Mouse (Mus musculus): ENCODE data around the gene 1700028P14Rik. TPM values are rescaled to one million over a fixed set of nuclear protein-coding genes. Genes with fewer than 3 reads are reported as not detected.

Gene 1700028P14Rik
- polyA plus RNA-seq (2014; fragmentation: Nextera tagmentation; extraction: Ambion mirVana), result not detected in 2 replicates

DNA sequence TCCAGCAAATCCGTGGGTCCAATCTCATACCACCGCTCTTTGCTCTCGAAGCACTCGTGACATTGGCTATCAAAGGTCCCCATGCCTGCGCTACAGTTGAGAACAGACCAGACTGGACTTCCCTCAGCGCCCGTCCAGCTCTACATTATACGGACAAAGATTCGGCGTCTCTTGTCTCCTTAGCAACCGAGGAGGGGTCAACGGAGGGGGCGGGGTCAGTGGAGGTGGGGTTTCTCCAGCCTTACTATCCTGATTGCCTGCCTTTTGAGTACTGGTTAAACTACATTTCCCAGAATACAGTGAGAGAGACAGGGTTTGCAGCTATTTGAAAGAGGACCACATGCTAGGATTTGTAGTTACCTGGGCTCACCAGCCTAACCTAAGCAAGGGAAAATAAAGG lies at the start of gene 1700028P14Rik:
Gene 1700028P14Rik (minus strand): TSS at position 169 of the 400 bp plus-strand sequence.
- no peaks in the 10 kb centered on the region for H3K36me3 ChIP-seq (ENCODE audit: control insufficient read depth, insufficient read depth, low read length)
- ATAC-seq (replicated peaks; ENCODE audit: low FRiP score) (peak; percentile 31; the same call in 1 of the 2 replicates), DNase-seq (ENCODE audit: low spot score) (peak; percentile 58)
- H3K4me2 ChIP-seq, result peak within 1 kb of the TSS; percentile 0; the same call in 1 of the 2 replicates
- no peak within 1 kb of the TSS for H3K9ac ChIP-seq (ENCODE audit: low read depth, low read length)
- 6% methylated on average over 13 of the region's 13 CpGs for WGBS
- H3K27ac ChIP-seq (ENCODE audit: low read depth, low read length), result no peak within 1 kb of the TSS
- no peaks in the 10 kb centered on the region for H3K9me3 ChIP-seq (ENCODE audit: control insufficient read depth, low read length)
- no peak within 1 kb of the TSS for H3K4me3 ChIP-seq (ENCODE audit: low read depth, low read length)
- no peaks in the 10 kb centered on the region for H3K27me3 ChIP-seq (replicated peaks; ENCODE audit: control insufficient read depth, insufficient read depth, low read length)
- H3K4me1 ChIP-seq (replicated peaks; ENCODE audit: control insufficient read depth, insufficient read depth, low read length), result no peaks in the 10 kb centered on the region

DNA sequence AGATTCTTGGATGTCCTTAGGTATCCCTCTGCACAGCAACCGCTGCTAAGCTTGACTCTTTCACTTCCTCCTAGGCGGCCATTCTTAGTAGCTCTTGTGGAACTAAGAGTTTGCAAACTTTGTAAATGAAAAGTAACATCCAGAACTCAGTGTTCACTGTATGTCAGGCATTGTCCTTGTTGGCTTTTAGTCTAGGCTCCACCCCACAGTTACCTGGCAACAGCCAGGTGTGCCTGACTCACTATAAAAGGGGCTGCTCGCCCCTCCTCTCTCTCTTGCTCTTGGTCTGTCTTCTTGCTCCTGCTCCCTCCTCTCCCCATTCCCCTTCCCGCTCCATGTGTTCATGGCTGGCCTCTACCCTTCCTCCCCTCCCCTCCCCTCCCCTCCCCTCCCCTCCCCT lies 46.5 kb upstream of the 1700028P14Rik start:
- WGBS, result 85% methylated on average over 4 of the region's 4 CpGs
- Histone ChIP-seq H3K36me3 (ENCODE audit: control insufficient read depth, insufficient read depth, low read length) (peaks cover 18% of the 10 kb centered on the region; the same call in 1 of the 2 replicates), H3K9ac (ENCODE audit: low read depth, low read length) (no peak overlapping the region), H3K9me3 (ENCODE audit: control insufficient read depth, low read length) (no peaks in the 10 kb centered on the region), H3K27me3 (replicated peaks; ENCODE audit: control insufficient read depth, insufficient read depth, low read length) (no peaks in the 10 kb centered on the region), H3K27ac (ENCODE audit: low read depth, low read length) (no peak overlapping the region), H3K4me1 (replicated peaks; ENCODE audit: control insufficient read depth, insufficient read depth, low read length) (no peaks in the 10 kb centered on the region), H3K4me3 (ENCODE audit: low read depth, low read length) (no peak overlapping the region), H3K4me2 (no peak overlapping the region)
- DNase-seq (ENCODE audit: low spot score) (no peak), ATAC-seq (replicated peaks; ENCODE audit: low FRiP score) (no peak)

DNA sequence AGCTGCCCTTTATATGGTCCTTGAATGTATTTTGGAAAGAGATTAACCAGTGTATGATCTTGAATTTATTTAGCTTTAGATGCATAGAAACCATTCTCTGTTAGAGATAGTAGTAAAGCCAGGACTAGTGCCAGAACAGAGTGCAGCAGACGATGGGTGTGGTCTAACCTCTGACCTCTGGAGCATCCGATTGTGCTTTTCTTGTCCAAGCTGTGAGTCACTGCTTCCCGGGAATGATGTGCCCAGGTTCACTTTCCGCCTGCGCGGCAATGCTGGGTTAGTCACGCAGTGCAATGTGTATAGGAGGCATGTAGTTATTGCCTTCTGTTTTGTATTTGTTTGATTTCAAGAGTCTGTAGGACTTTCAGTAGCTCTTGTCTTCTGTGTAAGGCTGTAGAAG lies 45.8 kb upstream of the 1700028P14Rik start:
- Histone ChIP-seq H3K9me3 (ENCODE audit: control insufficient read depth, low read length) (no peaks in the 10 kb centered on the region), H3K4me1 (replicated peaks; ENCODE audit: control insufficient read depth, insufficient read depth, low read length) (no peaks in the 10 kb centered on the region), H3K9ac (ENCODE audit: low read depth, low read length) (no peak overlapping the region), H3K36me3 (ENCODE audit: control insufficient read depth, insufficient read depth, low read length) (peaks cover 18% of the 10 kb centered on the region; the same call in 1 of the 2 replicates), H3K27ac (ENCODE audit: low read depth, low read length) (no peak overlapping the region), H3K4me3 (ENCODE audit: low read depth, low read length) (no peak overlapping the region), H3K27me3 (replicated peaks; ENCODE audit: control insufficient read depth, insufficient read depth, low read length) (no peaks in the 10 kb centered on the region), H3K4me2 (no peak overlapping the region)
- 90% methylated on average over 7 of the region's 7 CpGs for WGBS
- DNase-seq (ENCODE audit: low spot score), result no peak
- ATAC-seq (replicated peaks; ENCODE audit: low FRiP score), result no peak

DNA sequence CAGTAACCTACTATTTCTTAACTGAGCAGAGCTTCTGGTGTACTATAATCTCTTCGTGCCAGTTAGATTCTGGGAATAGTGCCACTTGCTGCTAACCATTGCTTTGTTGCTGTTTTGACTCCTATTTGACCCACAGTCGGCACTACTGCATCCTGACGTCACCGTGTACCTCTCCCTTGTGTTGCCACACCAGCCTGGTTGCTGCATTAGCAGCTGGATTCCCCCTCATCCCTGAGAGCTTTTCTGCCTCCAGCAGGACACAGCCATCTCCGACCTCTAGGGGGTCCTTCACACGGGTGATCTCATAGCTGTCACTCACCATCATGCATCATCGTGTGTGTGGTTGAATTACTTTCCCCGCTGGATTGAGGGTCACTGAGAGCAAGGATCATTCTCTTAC lies 45.2 kb upstream of the 1700028P14Rik start:
- Histone ChIP-seq H3K9ac (ENCODE audit: low read depth, low read length) (no peak overlapping the region), H3K4me1 (replicated peaks; ENCODE audit: control insufficient read depth, insufficient read depth, low read length) (no peaks in the 10 kb centered on the region), H3K36me3 (ENCODE audit: control insufficient read depth, insufficient read depth, low read length) (peaks cover 18% of the 10 kb centered on the region; the same call in 1 of the 2 replicates), H3K27me3 (replicated peaks; ENCODE audit: control insufficient read depth, insufficient read depth, low read length) (no peaks in the 10 kb centered on the region), H3K4me3 (ENCODE audit: low read depth, low read length) (no peak overlapping the region), H3K9me3 (ENCODE audit: control insufficient read depth, low read length) (no peaks in the 10 kb centered on the region), H3K27ac (ENCODE audit: low read depth, low read length) (no peak overlapping the region), H3K4me2 (no peak overlapping the region)
- ATAC-seq (replicated peaks; ENCODE audit: low FRiP score) (no peak), DNase-seq (ENCODE audit: low spot score) (no peak)
- 83% methylated on average over 8 of the region's 8 CpGs for WGBS

- ATAC-seq (replicated peaks; ENCODE audit: low FRiP score), result no peak
- Histone ChIP-seq H3K4me1 (replicated peaks; ENCODE audit: control insufficient read depth, insufficient read depth, low read length) (no peaks in the 10 kb centered on the region; the same call in 1 of the 2 replicates), H3K36me3 (ENCODE audit: control insufficient read depth, insufficient read depth, low read length) (peaks cover 12% of the 10 kb centered on the region; the same call in 1 of the 2 replicates), H3K4me3 (ENCODE audit: low read depth, low read length) (no peak overlapping the region), H3K9me3 (ENCODE audit: control insufficient read depth, low read length) (no peaks in the 10 kb centered on the region), H3K27ac (ENCODE audit: low read depth, low read length) (no peak overlapping the region), H3K9ac (ENCODE audit: low read depth, low read length) (no peak overlapping the region), H3K4me2 (no peak overlapping the region), H3K27me3 (replicated peaks; ENCODE audit: control insufficient read depth, insufficient read depth, low read length) (no peaks in the 10 kb centered on the region)
- 88% methylated on average over 4 of the region's 4 CpGs for WGBS
- DNase-seq (ENCODE audit: low spot score), result no peak
Observed at GRCm38 (mm10) chr19:23694344-23694743, 41.7 kb upstream of the 1700028P14Rik start.

GRCm38 (mm10) chr19:23688421-23688946 lies 35.9 kb upstream of the 1700028P14Rik start:
- Histone ChIP-seq H3K9me3 (ENCODE audit: control insufficient read depth, low read length) (no peaks in the 10 kb centered on the region), H3K9ac (ENCODE audit: low read depth, low read length) (peak overlapping the region; percentile 59), H3K4me2 (peak overlapping the region; percentile 78), H3K4me1 (replicated peaks; ENCODE audit: control insufficient read depth, insufficient read depth, low read length) (peaks cover 7% of the 10 kb centered on the region), H3K36me3 (ENCODE audit: control insufficient read depth, insufficient read depth, low read length) (no peaks in the 10 kb centered on the region), H3K4me3 (ENCODE audit: low read depth, low read length) (peak overlapping the region; percentile 39), H3K27ac (ENCODE audit: low read depth, low read length) (no peak overlapping the region), H3K27me3 (replicated peaks; ENCODE audit: control insufficient read depth, insufficient read depth, low read length) (no peaks in the 10 kb centered on the region)
- no peak for ATAC-seq (replicated peaks; ENCODE audit: low FRiP score)
- 38% methylated on average over 4 of the region's 4 CpGs for WGBS
- no peak for DNase-seq (ENCODE audit: low spot score)

GRCm38 (mm10) chr19:23687296-23688021 lies 34.8 kb upstream of the 1700028P14Rik start, which contains the start of gene Ptar1:
Gene Ptar1 (plus strand): TSS chr19:23687429.
- H3K9me3 ChIP-seq (ENCODE audit: control insufficient read depth, low read length), result no peaks in the 10 kb centered on the region
- ATAC-seq (replicated peaks; ENCODE audit: low FRiP score), result peak; percentile 91

GRCm38 (mm10) chr19:23686962-23687295 lies 34.3 kb upstream of the 1700028P14Rik start:
- Histone ChIP-seq H3K36me3 (ENCODE audit: control insufficient read depth, insufficient read depth, low read length) (no peaks in the 10 kb centered on the region), H3K27ac (ENCODE audit: low read depth, low read length) (peak overlapping the region; percentile 68; the same call in 1 of the 2 replicates), H3K27me3 (replicated peaks; ENCODE audit: control insufficient read depth, insufficient read depth, low read length) (no peaks in the 10 kb centered on the region), H3K9me3 (ENCODE audit: control insufficient read depth, low read length) (no peaks in the 10 kb centered on the region), H3K9ac (ENCODE audit: low read depth, low read length) (peak overlapping the region; percentile 83), H3K4me3 (ENCODE audit: low read depth, low read length) (peak overlapping the region; percentile 88), H3K4me2 (peak overlapping the region; percentile 78), H3K4me1 (replicated peaks; ENCODE audit: control insufficient read depth, insufficient read depth, low read length) (peaks cover 7% of the 10 kb centered on the region)
- DNase-seq (ENCODE audit: low spot score) (no peak), ATAC-seq (replicated peaks; ENCODE audit: low FRiP score) (peak; percentile 79; the same call in 1 of the 2 replicates)
- WGBS, result 2% methylated on average over 14 of the region's 14 CpGs

More at GRCm38 (mm10) chr19:23687296-23688021, 34.8 kb upstream of the 1700028P14Rik start, which contains the start of gene Ptar1:
- no peaks in the 10 kb centered on the region for H3K27me3 ChIP-seq (replicated peaks; ENCODE audit: control insufficient read depth, insufficient read depth, low read length)
- under 1% methylated on average over 89 of the region's 93 CpGs for WGBS
- H3K9ac ChIP-seq (ENCODE audit: low read depth, low read length), result peak within 1 kb of the TSS; percentile 83
- H3K4me3 ChIP-seq (ENCODE audit: low read depth, low read length), result peak within 1 kb of the TSS; percentile 88
- H3K4me1 ChIP-seq (replicated peaks; ENCODE audit: control insufficient read depth, insufficient read depth, low read length), result peaks cover 7% of the 10 kb centered on the region
- peak; percentile 94 for DNase-seq (ENCODE audit: low spot score)
- H3K4me2 ChIP-seq, result peak within 1 kb of the TSS; percentile 78
- no peaks in the 10 kb centered on the region for H3K36me3 ChIP-seq (ENCODE audit: control insufficient read depth, insufficient read depth, low read length)
- H3K27ac ChIP-seq (ENCODE audit: low read depth, low read length), result peak within 1 kb of the TSS; percentile 68; the same call in 1 of the 2 replicates

All from liver, embryonic 11.5 days (tissue).